Mouse (Mus musculus): ENCODE measurements around the gene Gpr119. TPM values are rescaled to one million over a fixed set of nuclear protein-coding genes. Genes with fewer than 3 reads are reported as not detected.

Gene Gpr119
- polyA plus RNA-seq, 1 experiment from 2014 or later: not detected

- Histone ChIP-seq H3K4me3 (ENCODE audit: low read depth, low read length) (no peak overlapping the region), H3K27me3 (ENCODE audit: control insufficient read depth, insufficient read depth, low read length) (no peaks in the 10 kb centered on the region), H3K27ac (replicated peaks; ENCODE audit: low read depth, low read length) (no peak overlapping the region), H3K4me1 (ENCODE audit: control insufficient read depth, insufficient read depth, low read length) (no peaks in the 10 kb centered on the region), H3K9ac (ENCODE audit: low read length) (no peak overlapping the region), H3K9me3 (ENCODE audit: control insufficient read depth, low read length) (no peaks in the 10 kb centered on the region), H3K36me3 (ENCODE audit: control insufficient read depth, insufficient read depth, low read length) (no peaks in the 10 kb centered on the region), H3K4me2 (ENCODE audit: low read depth, severe bottlenecking) (no peak overlapping the region)
- 27% methylated on average over 6 of the region's 6 CpGs for WGBS
- DNase-seq (ENCODE audit: low spot score) (peak; percentile 29), ATAC-seq (ENCODE audit: insufficient number of reproducible peaks, low FRiP score, low TSS enrichment, low read depth) (no peak)
These were observed 7.5 kb downstream of the Gpr119 start for GRCm38 (mm10) chrX:48666807-48667206.

GRCm38 (mm10) chrX:48644122-48644521 lies 30.2 kb downstream of the Gpr119 start:
- Histone ChIP-seq H3K4me3 (ENCODE audit: low read depth, low read length) (no peak overlapping the region), H3K36me3 (ENCODE audit: control insufficient read depth, insufficient read depth, low read length) (no peaks in the 10 kb centered on the region), H3K9me3 (ENCODE audit: control insufficient read depth, low read length) (no peaks in the 10 kb centered on the region), H3K27me3 (ENCODE audit: control insufficient read depth, insufficient read depth, low read length) (no peaks in the 10 kb centered on the region), H3K27ac (replicated peaks; ENCODE audit: low read depth, low read length) (no peak overlapping the region), H3K4me2 (ENCODE audit: low read depth, severe bottlenecking) (no peak overlapping the region), H3K4me1 (ENCODE audit: control insufficient read depth, insufficient read depth, low read length) (no peaks in the 10 kb centered on the region), H3K9ac (ENCODE audit: low read length) (no peak overlapping the region)
- WGBS: 85% methylated on average over 2 of the region's 2 CpGs
- DNase-seq (ENCODE audit: low spot score): peak; percentile 21
- no peak for ATAC-seq (ENCODE audit: insufficient number of reproducible peaks, low FRiP score, low TSS enrichment, low read depth)

- Histone ChIP-seq H3K27me3 (ENCODE audit: control insufficient read depth, insufficient read depth, low read length) (no peaks in the 10 kb centered on the region), H3K4me2 (ENCODE audit: low read depth, severe bottlenecking) (no peak overlapping the region), H3K36me3 (ENCODE audit: control insufficient read depth, insufficient read depth, low read length) (no peaks in the 10 kb centered on the region), H3K4me3 (ENCODE audit: low read depth, low read length) (no peak overlapping the region), H3K9me3 (ENCODE audit: control insufficient read depth, low read length) (no peaks in the 10 kb centered on the region), H3K4me1 (ENCODE audit: control insufficient read depth, insufficient read depth, low read length) (no peaks in the 10 kb centered on the region), H3K9ac (ENCODE audit: low read length) (no peak overlapping the region), H3K27ac (replicated peaks; ENCODE audit: low read depth, low read length) (no peak overlapping the region)
- DNase-seq (ENCODE audit: low spot score): no peak
- no peak for ATAC-seq (ENCODE audit: insufficient number of reproducible peaks, low FRiP score, low TSS enrichment, low read depth)
- WGBS: 66% methylated on average over 2 of the region's 2 CpGs
These were observed 37.2 kb downstream of the Gpr119 start for GRCm38 (mm10) chrX:48637032-48637431.

GRCm38 (mm10) chrX:48624054-48624420 lies 50.2 kb downstream of the Gpr119 start:
- no peak overlapping the region for H3K27ac ChIP-seq (replicated peaks; ENCODE audit: low read depth, low read length)

DNA sequence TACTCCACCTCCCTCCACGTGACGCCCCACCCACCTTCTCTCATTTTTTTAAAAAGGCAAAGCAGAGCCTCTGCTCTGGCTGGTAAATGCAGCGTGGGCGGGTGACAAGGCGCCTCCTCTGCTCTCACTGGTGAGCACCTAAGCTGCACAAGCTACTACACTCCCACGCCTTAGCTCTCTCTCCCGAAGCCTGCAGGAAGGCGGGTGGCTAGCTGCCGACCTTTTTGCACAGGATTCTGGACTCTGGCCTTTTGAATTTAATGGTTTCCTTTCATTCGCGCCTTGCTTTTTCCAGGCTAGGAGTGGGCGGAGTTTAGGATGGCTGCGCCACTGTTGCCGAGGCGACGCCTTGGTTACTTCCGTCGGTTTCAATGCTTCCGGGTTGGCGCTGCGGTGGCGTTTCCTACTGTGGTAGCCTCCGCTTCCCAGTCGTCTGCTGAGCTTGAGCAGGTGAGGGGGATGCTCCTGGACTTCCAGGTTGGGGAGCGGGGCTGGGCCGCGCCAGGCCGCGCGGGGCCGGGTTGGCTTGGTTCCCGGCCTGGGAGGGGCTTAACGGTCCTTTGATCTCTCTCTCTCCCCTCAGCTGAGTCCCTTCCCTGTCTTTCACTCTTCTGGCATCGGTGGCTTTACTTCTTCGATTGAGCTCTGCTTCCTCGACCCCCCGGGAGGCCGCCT lies 50.8 kb downstream of the Gpr119 start, which contains the start of gene Slc25a14:
Slc25a14 (plus strand) TSS at position 35 of the 675 bp plus-strand sequence.
- DNase-seq (ENCODE audit: low spot score) (peak; percentile 81), ATAC-seq (ENCODE audit: insufficient number of reproducible peaks, low FRiP score, low TSS enrichment, low read depth) (peak; percentile 89)
- H3K9me3 ChIP-seq (ENCODE audit: control insufficient read depth, low read length): no peaks in the 10 kb centered on the region
- H3K4me3 ChIP-seq (ENCODE audit: low read depth, low read length): peak within 1 kb of the TSS; percentile 53
- H3K36me3 ChIP-seq (ENCODE audit: control insufficient read depth, insufficient read depth, low read length): no peaks in the 10 kb centered on the region
- H3K4me1 ChIP-seq (ENCODE audit: control insufficient read depth, insufficient read depth, low read length): no peaks in the 10 kb centered on the region
- peak within 1 kb of the TSS; percentile 24 for H3K9ac ChIP-seq (ENCODE audit: low read length)
- peak within 1 kb of the TSS; percentile 43; the same call in 1 of the 2 replicates for H3K27ac ChIP-seq (replicated peaks; ENCODE audit: low read depth, low read length)
- H3K27me3 ChIP-seq (ENCODE audit: control insufficient read depth, insufficient read depth, low read length): no peaks in the 10 kb centered on the region
- WGBS: 15% methylated on average over 31 of the region's 38 CpGs
- peak within 1 kb of the TSS; percentile 48 for H3K4me2 ChIP-seq (ENCODE audit: low read depth, severe bottlenecking)

More at GRCm38 (mm10) chrX:48624054-48624420, 50.2 kb downstream of the Gpr119 start:
- no peaks in the 10 kb centered on the region for H3K36me3 ChIP-seq (ENCODE audit: control insufficient read depth, insufficient read depth, low read length)
- peak overlapping the region; percentile 53 for H3K4me3 ChIP-seq (ENCODE audit: low read depth, low read length)
- DNase-seq (ENCODE audit: low spot score) (no peak), ATAC-seq (ENCODE audit: insufficient number of reproducible peaks, low FRiP score, low TSS enrichment, low read depth) (0 out of 2 replicates have a peak, but pooled peaks have one; percentile 31)
- peak overlapping the region; percentile 5; the same call in 1 of the 2 replicates for H3K9ac ChIP-seq (ENCODE audit: low read length)
- no peaks in the 10 kb centered on the region for H3K9me3 ChIP-seq (ENCODE audit: control insufficient read depth, low read length)
- no peaks in the 10 kb centered on the region for H3K27me3 ChIP-seq (ENCODE audit: control insufficient read depth, insufficient read depth, low read length)
- H3K4me2 ChIP-seq (ENCODE audit: low read depth, severe bottlenecking): peak overlapping the region; percentile 48
- WGBS: 25% methylated on average over 9 of the region's 9 CpGs
- no peaks in the 10 kb centered on the region for H3K4me1 ChIP-seq (ENCODE audit: control insufficient read depth, insufficient read depth, low read length)

GRCm38 (mm10) chrX:48623049-48623378 lies 51.3 kb downstream of the Gpr119 start:
- Histone ChIP-seq H3K9ac (ENCODE audit: low read length) (no peak overlapping the region; the same call in 1 of the 2 replicates), H3K36me3 (ENCODE audit: control insufficient read depth, insufficient read depth, low read length) (no peaks in the 10 kb centered on the region), H3K9me3 (ENCODE audit: control insufficient read depth, low read length) (no peaks in the 10 kb centered on the region), H3K27me3 (ENCODE audit: control insufficient read depth, insufficient read depth, low read length) (no peaks in the 10 kb centered on the region), H3K27ac (replicated peaks; ENCODE audit: low read depth, low read length) (peak overlapping the region; percentile 43; the same call in 1 of the 2 replicates), H3K4me1 (ENCODE audit: control insufficient read depth, insufficient read depth, low read length) (no peaks in the 10 kb centered on the region), H3K4me3 (ENCODE audit: low read depth, low read length) (peak overlapping the region; percentile 53), H3K4me2 (ENCODE audit: low read depth, severe bottlenecking) (peak overlapping the region; percentile 39)
- 16% methylated on average over 4 of the region's 4 CpGs for WGBS
- DNase-seq (ENCODE audit: low spot score) (no peak), ATAC-seq (ENCODE audit: insufficient number of reproducible peaks, low FRiP score, low TSS enrichment, low read depth) (no peak)

Small RNA genes within 50 kb of the gene (microRNA-seq; reads per million reads assigned to microRNA genes)
- not detected for gene Gm27828

Other genes with a start within 250 kb of the Gpr119 start
- 2.4 and 2.6 TPM in 2 replicates for gene Elf4, start 211.3 kb downstream of the Gpr119 start, polyA plus RNA-seq (2014; fragmentation: Nextera tagmentation; extraction: Ambion mirVana)
- gene Aifm1, start 160.9 kb downstream of the Gpr119 start, polyA plus RNA-seq (2014; fragmentation: Nextera tagmentation; extraction: Ambion mirVana): 85.8 and 94.2 TPM in 2 replicates
- gene Rab33a, start 155.2 kb downstream of the Gpr119 start, polyA plus RNA-seq (2014; fragmentation: Nextera tagmentation; extraction: Ambion mirVana): 4.7 and 5.5 TPM in 2 replicates
- gene Zfp280c, start 80.0 kb downstream of the Gpr119 start, polyA plus RNA-seq (2014; fragmentation: Nextera tagmentation; extraction: Ambion mirVana): 23.3 and 23.7 TPM in 2 replicates
- 17.2 and 19.8 TPM in 2 replicates for gene Slc25a14, start 51.1 kb downstream of the Gpr119 start, polyA plus RNA-seq (2014; fragmentation: Nextera tagmentation; extraction: Ambion mirVana)
- 22.0 and 30.5 TPM in 2 replicates for gene Rbmx2, start 20.5 kb upstream of the Gpr119 start, polyA plus RNA-seq (2014; fragmentation: Nextera tagmentation; extraction: Ambion mirVana)
- not detected in 2 replicates for gene Gm595, start 203.2 kb upstream of the Gpr119 start, polyA plus RNA-seq (2014; fragmentation: Nextera tagmentation; extraction: Ambion mirVana)